Mouse (Mus musculus): ENCODE results near the gene Pax5. TPM values are rescaled to one million over a fixed set of nuclear protein-coding genes. Genes with fewer than 3 reads are reported as not detected.

Pax5 gene
- polyA plus RNA-seq, 1 experiment from 2014 or later, result 0.56 TPM

DNA sequence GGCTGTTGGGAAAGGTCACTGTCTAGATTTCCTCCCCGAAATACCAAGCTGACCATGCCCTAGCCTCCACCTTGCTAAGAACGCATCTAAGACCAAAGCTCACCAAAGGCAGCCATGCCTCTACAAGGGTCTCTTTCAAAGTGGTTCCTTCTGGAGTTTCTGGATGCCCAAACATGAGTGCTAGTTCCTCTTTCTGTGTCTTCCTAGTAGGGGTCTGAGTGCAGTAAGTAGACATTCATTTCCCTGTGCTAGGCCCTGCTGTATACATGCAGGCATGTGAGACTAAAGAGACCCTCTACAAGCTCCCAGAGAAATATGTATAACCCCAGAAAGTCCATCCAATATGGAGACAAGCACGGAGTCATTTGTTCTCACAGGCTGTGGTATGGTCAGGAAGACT is 97.9 kb downstream of the Pax5 start:
- no peak for DNase-seq (ENCODE audit: low spot score)
- WGBS, result 87% methylated on average over 3 of the region's 3 CpGs
- Histone ChIP-seq H3K9me3 (no peaks in the 10 kb centered on the region), H3K4me3 (no peak overlapping the region), H3K27ac (replicated peaks) (no peak overlapping the region), H3K36me3 (replicated peaks) (no peaks in the 10 kb centered on the region), H3K4me1 (0 out of 2 replicates have a peak, but pooled peaks cover 3% of the 10 kb centered on the region), H3K27me3 (replicated peaks; ENCODE audit: low read depth, poor library complexity, severe bottlenecking) (no peaks in the 10 kb centered on the region)

DNA sequence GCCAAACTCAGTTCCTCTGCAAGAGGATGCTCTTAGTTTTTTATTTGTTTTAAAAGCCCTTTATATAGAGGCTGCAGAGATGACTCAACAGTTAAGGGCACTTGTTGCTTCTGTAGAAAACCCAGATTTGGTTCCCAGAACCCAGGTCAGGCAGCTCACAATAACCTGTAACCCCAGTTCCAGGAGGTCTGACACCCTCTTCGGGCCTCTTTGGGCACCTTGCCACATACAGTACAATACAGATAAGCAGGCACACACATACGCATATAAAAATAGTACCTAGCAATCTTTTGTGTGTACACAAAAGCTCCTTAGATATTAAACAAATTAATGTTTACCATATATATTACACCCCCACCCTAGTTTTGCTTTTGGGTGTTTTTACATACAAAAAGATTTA is 104.8 kb downstream of the Pax5 start:
- 89% methylated on average over 2 of the region's 2 CpGs for WGBS
- Histone ChIP-seq H3K36me3 (replicated peaks) (no peaks in the 10 kb centered on the region), H3K9me3 (no peaks in the 10 kb centered on the region), H3K27ac (replicated peaks) (no peak overlapping the region), H3K4me1 (peaks cover 28% of the 10 kb centered on the region), H3K4me3 (no peak overlapping the region), H3K27me3 (replicated peaks; ENCODE audit: low read depth, poor library complexity, severe bottlenecking) (0 out of 2 replicates have a peak, but pooled peaks cover under 1% of the 10 kb centered on the region)
- no peak for DNase-seq (ENCODE audit: low spot score)

DNA sequence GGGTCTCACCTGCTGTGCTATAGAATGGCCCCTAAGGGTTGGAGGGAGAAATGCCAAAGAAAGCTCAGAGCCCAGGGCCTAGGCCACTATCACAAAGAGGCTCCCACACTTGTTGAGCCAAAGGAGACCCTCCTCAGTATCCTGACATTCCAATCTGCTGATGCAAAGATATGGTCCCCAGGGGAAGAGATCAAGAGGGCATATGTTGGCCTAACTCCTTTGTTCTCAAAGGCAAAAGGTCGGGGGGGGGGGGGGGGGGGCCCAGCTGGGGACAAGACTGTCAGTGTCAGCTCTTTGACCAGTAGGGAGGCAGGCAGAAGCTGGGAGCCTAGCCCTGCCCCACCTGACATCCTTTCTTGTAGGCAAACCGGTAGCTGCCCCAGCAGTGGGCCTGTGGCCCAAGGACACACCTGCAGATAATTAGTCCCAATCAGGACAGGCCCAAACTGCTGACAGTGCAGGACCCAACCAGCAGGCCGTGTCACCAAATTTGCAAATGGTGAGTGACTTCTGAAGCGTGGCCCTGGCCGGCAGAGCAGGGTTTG is 108.0 kb downstream of the Pax5 start:
- DNase-seq (ENCODE audit: low spot score), result peak; percentile 62
- no peaks in the 10 kb centered on the region for H3K36me3 ChIP-seq (replicated peaks)
- no peak overlapping the region for H3K27ac ChIP-seq (replicated peaks)
- no peak overlapping the region for H3K4me3 ChIP-seq
- H3K9me3 ChIP-seq, result no peaks in the 10 kb centered on the region
- peaks cover 41% of the 10 kb centered on the region for H3K4me1 ChIP-seq
- WGBS, result 3% methylated on average over 5 of the region's 5 CpGs
- H3K27me3 ChIP-seq (replicated peaks; ENCODE audit: low read depth, poor library complexity, severe bottlenecking), result 0 out of 2 replicates have a peak, but pooled peaks cover 7% of the 10 kb centered on the region

DNA sequence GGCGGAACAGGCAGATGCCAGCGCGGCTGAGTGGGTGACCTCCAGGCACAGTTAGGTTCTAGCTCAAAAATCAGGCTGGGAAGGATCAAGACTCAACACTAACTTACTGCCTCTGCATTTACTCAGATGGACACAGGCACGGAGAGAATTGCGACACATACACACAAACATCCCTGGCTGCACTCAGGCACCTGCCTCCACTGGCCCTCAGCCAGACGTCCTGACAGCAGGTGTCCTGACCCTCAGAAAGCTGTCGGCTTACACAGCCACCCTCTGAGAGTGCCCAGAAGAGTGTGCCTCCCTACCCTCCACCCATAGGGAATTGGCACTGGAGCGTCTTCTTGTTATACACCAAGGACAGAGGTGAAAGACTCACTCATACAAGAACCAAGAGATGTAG is 108.9 kb downstream of the Pax5 start:
- no peak overlapping the region for H3K4me3 ChIP-seq
- peaks cover 41% of the 10 kb centered on the region for H3K4me1 ChIP-seq
- WGBS, result 67% methylated on average over 8 of the region's 8 CpGs
- no peak for DNase-seq (ENCODE audit: low spot score)
- no peak overlapping the region for H3K27ac ChIP-seq (replicated peaks)
- no peaks in the 10 kb centered on the region for H3K36me3 ChIP-seq (replicated peaks)
- H3K9me3 ChIP-seq, result no peaks in the 10 kb centered on the region
- H3K27me3 ChIP-seq (replicated peaks; ENCODE audit: low read depth, poor library complexity, severe bottlenecking), result 0 out of 2 replicates have a peak, but pooled peaks cover 7% of the 10 kb centered on the region

DNA sequence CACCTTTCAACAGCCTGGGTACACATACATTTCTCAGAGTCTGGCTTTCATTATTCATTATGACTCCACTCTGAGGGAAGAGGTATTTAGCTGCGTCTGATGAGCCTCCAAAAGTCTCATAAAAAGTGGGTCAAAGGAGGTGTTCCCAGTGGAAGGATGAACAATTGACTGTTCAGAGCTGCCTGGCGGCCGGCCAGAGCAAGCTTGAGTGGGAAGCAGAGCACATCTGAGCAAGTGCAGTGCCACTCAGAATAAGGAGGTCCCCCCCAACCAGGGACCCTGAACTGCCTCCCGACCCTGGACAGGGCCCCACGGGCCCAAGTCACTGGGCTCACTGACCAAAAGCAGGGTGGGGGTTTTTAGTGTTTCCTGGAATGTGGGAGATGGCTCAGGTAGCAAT is 109.4 kb downstream of the Pax5 start:
- no peaks in the 10 kb centered on the region for H3K36me3 ChIP-seq (replicated peaks)
- H3K9me3 ChIP-seq, result no peaks in the 10 kb centered on the region
- peaks cover 41% of the 10 kb centered on the region for H3K4me1 ChIP-seq
- 55% methylated on average over 5 of the region's 5 CpGs for WGBS
- H3K27me3 ChIP-seq (replicated peaks; ENCODE audit: low read depth, poor library complexity, severe bottlenecking), result 0 out of 2 replicates have a peak, but pooled peaks cover 7% of the 10 kb centered on the region
- H3K27ac ChIP-seq (replicated peaks), result no peak overlapping the region
- no peak for DNase-seq (ENCODE audit: low spot score)
- H3K4me3 ChIP-seq, result no peak overlapping the region

DNA sequence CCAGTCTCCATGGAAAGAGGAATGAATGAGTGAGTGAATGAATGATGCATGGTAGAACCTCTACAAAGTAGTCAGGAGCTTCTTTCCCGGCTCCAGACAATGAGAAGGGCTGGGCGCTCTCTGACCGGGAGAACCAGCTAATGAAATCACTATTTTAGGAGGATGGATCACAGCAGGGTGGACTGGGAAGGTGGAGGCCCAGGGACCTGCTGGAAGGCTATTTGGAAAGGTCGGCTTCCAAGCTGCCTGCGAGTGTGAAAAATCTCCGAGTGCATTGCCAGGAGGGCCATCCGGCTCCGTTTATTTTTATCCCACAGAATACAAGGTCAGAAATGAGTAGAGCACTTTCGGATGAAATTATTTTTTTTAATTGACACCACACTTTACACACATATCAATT is 112.3 kb downstream of the Pax5 start:
- no peak overlapping the region for H3K4me3 ChIP-seq
- peaks cover 38% of the 10 kb centered on the region for H3K4me1 ChIP-seq
- no peak overlapping the region for H3K27ac ChIP-seq (replicated peaks)
- H3K36me3 ChIP-seq (replicated peaks), result no peaks in the 10 kb centered on the region
- H3K9me3 ChIP-seq, result no peaks in the 10 kb centered on the region
- DNase-seq (ENCODE audit: low spot score), result no peak
- WGBS, result 83% methylated on average over 9 of the region's 9 CpGs
- H3K27me3 ChIP-seq (replicated peaks; ENCODE audit: low read depth, poor library complexity, severe bottlenecking), result 0 out of 2 replicates have a peak, but pooled peaks cover 7% of the 10 kb centered on the region

DNA sequence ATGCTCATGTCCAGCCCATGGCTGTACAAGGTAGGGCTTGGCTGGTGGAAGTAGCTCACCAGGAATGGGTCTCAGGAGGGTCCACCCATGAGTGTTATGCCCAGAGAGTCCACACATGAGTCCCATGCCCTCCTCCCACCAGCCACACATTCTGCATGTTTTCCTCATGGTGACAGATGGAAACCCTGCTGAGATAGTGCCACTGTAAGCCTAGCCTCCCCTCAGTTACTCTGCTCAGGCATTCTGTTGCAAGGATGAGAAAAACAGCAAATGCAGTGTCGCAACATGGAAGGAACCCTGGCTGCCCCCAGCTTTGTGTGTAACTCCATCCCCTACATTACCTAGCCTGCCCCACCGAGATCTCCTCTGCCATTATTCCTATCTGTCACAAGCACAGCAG is 117.2 kb downstream of the Pax5 start:
- no peak for DNase-seq (ENCODE audit: low spot score)
- WGBS, result 89% methylated on average over 2 of the region's 2 CpGs
- Histone ChIP-seq H3K9me3 (no peaks in the 10 kb centered on the region), H3K4me1 (0 out of 2 replicates have a peak, but pooled peaks cover 2% of the 10 kb centered on the region), H3K4me3 (no peak overlapping the region), H3K27me3 (replicated peaks; ENCODE audit: low read depth, poor library complexity, severe bottlenecking) (no peaks in the 10 kb centered on the region), H3K36me3 (replicated peaks) (no peaks in the 10 kb centered on the region), H3K27ac (replicated peaks) (no peak overlapping the region)

DNA sequence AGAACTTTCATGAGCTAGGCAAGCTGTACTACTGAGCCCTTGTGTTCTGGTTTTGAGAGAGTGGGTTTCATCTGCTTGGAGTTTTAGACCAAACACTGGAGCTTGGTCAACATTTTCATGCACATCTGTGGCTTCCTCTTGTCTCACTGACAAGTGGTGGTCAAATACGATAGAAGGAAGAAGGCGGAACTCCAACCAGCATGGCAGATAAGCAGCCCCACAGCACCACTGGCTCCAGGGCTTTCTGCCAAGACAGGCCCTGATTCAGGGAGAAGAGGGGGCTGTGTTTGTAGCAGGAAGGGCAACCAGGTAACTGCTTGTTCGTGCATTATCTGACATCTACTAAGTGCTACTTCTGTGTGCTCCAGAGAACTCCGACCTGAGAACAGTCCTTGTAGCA is 127.6 kb downstream of the Pax5 start:
- no peaks in the 10 kb centered on the region for H3K27me3 ChIP-seq (replicated peaks; ENCODE audit: low read depth, poor library complexity, severe bottlenecking)
- DNase-seq (ENCODE audit: low spot score), result no peak
- 89% methylated on average over 4 of the region's 4 CpGs for WGBS
- H3K4me1 ChIP-seq, result no peaks in the 10 kb centered on the region
- no peaks in the 10 kb centered on the region for H3K36me3 ChIP-seq (replicated peaks)
- H3K27ac ChIP-seq (replicated peaks), result no peak overlapping the region
- H3K9me3 ChIP-seq, result no peaks in the 10 kb centered on the region
- H3K4me3 ChIP-seq, result no peak overlapping the region

DNA sequence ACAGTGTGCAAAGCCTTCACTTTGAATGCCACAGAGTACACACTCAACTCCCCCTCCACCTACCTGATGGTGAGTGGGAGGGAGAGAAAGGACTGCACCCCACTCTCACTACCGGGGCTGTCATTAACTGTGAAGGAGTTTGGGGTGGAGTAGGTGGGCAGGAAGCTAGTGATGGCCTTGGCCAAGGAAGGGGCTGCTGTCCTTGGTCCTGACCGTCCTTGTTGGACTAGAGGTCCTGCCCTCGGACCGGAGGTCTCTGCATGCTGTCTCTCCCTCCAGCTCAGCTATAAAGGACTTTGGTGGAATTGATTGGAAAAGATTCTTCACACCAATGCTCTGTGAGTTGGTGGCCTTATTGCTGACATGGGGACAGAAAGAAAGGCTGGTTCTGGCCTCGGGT is 131.7 kb downstream of the Pax5 start:
- Histone ChIP-seq H3K27me3 (replicated peaks; ENCODE audit: low read depth, poor library complexity, severe bottlenecking) (0 out of 2 replicates have a peak, but pooled peaks cover 7% of the 10 kb centered on the region), H3K4me1 (no peaks in the 10 kb centered on the region), H3K27ac (replicated peaks) (no peak overlapping the region), H3K36me3 (replicated peaks) (no peaks in the 10 kb centered on the region), H3K4me3 (no peak overlapping the region), H3K9me3 (no peaks in the 10 kb centered on the region)
- DNase-seq (ENCODE audit: low spot score), result peak; percentile 73
- WGBS, result 47% methylated on average over 5 of the region's 5 CpGs

DNA sequence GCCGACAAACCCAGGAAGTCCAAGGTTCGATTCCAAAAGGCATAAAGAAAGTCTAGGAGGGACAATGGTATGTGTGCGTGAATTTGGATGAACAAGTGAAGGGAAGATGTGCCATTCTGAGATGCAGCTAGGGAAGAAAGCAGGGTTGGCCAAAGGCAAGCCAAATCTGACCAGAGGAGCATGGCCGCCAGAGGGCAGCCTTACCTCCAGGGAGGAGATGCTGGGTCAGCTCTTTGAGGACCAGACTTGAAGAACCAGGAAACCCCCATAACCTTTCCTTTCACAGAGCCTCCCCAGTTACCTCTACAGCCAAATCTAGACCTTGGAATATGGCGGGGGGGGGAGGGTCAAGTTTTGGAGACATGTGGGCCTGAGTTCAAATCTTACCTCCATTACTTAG is 133.0 kb downstream of the Pax5 start:
- Histone ChIP-seq H3K27ac (replicated peaks) (no peak overlapping the region), H3K9me3 (no peaks in the 10 kb centered on the region), H3K4me1 (no peaks in the 10 kb centered on the region), H3K27me3 (replicated peaks; ENCODE audit: low read depth, poor library complexity, severe bottlenecking) (0 out of 2 replicates have a peak, but pooled peaks cover 7% of the 10 kb centered on the region), H3K36me3 (replicated peaks) (no peaks in the 10 kb centered on the region), H3K4me3 (no peak overlapping the region)
- WGBS, result 46% methylated on average over 5 of the region's 5 CpGs
- peak; percentile 75 for DNase-seq (ENCODE audit: low spot score)

DNA sequence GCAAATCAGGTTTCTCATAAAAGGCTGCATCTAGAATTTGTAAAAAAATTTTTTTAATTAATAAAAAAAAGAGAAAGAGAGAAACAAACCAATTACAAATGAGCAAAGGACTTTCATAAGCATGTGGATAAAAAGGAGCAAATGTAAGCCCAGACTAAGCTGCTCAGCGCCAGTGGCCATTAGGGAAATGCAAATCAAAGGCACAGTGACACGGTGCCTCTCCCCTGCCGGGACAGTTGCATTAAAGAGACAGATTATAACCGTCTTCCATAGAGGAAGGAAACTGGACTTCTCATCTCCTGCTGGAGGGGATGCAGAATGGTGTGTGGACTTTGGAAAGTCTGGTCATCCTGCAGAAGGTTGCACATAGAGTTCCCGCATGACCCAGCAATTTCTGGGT is 133.5 kb downstream of the Pax5 start:
- no peaks in the 10 kb centered on the region for H3K36me3 ChIP-seq (replicated peaks)
- H3K9me3 ChIP-seq, result no peaks in the 10 kb centered on the region
- no peak overlapping the region for H3K4me3 ChIP-seq
- H3K27ac ChIP-seq (replicated peaks), result no peak overlapping the region
- WGBS, result 52% methylated on average over 5 of the region's 5 CpGs
- H3K27me3 ChIP-seq (replicated peaks; ENCODE audit: low read depth, poor library complexity, severe bottlenecking), result 0 out of 2 replicates have a peak, but pooled peaks cover 7% of the 10 kb centered on the region
- DNase-seq (ENCODE audit: low spot score), result no peak
- H3K4me1 ChIP-seq, result no peaks in the 10 kb centered on the region

DNA sequence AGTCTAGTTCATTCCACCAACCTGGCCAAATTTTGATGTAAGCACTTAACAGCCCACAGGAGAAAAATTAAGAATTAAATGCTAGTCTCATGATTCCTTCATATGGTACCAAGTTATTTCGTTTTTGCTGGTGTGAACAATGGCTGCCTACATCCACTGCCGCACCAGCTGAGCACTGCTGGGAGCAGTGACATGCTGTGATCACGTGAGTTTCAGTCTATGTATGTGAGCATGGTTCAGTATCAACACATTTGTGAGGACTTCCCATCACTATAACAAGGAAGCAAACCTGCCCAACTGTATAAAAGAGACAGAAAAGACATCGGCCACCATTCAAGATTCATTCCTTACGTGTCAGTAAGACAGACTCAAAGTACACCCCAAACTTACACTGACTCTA is 137.3 kb downstream of the Pax5 start:
- DNase-seq (ENCODE audit: low spot score), result no peak
- H3K4me1 ChIP-seq, result peaks cover 5% of the 10 kb centered on the region; the same call in 1 of the 2 replicates
- no peaks in the 10 kb centered on the region for H3K36me3 ChIP-seq (replicated peaks)
- 86% methylated on average over 5 of the region's 5 CpGs for WGBS
- H3K9me3 ChIP-seq, result no peaks in the 10 kb centered on the region
- peaks cover 8% of the 10 kb centered on the region; the same call in 1 of the 2 replicates for H3K27me3 ChIP-seq (replicated peaks; ENCODE audit: low read depth, poor library complexity, severe bottlenecking)
- H3K4me3 ChIP-seq, result no peak overlapping the region
- H3K27ac ChIP-seq (replicated peaks), result no peak overlapping the region

DNA sequence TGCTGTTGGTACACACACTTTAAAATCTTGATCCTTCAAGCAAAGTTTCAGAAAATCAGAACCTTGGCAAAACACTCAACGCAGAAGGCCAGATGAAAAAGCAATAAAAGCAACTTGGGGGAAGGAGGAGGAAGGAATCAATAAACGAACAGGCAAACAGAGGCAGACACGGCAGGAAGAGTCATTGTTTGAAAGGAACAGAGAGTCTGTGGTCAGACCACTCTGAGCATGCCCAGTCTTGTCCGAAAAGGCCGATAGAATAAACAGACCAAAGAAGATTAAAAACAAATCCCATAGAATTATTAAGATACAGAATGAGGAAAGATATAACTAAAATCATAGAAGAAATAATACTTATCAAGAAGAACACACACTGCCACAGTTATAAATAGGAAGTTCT is 137.9 kb downstream of the Pax5 start:
- no peak for DNase-seq (ENCODE audit: low spot score)
- 78% methylated on average over 5 of the region's 5 CpGs for WGBS

More for the DNA sequence above, 137.9 kb downstream of the Pax5 start:
- H3K27me3 ChIP-seq (replicated peaks; ENCODE audit: low read depth, poor library complexity, severe bottlenecking), result peaks cover 14% of the 10 kb centered on the region; the same call in 1 of the 2 replicates
- H3K36me3 ChIP-seq (replicated peaks), result no peaks in the 10 kb centered on the region
- peaks cover 5% of the 10 kb centered on the region; the same call in 1 of the 2 replicates for H3K4me1 ChIP-seq
- no peak overlapping the region for H3K27ac ChIP-seq (replicated peaks)
- no peak overlapping the region for H3K4me3 ChIP-seq
- no peaks in the 10 kb centered on the region for H3K9me3 ChIP-seq

Data from embryonic facial prominence, embryonic 10.5 days (tissue).